Mouse (Mus musculus) liver, postnatal 0 days (tissue): ENCODE measurements around the gene Cutal.

Source experiments
- CTCF ChIP-seq: sonication (generic); IDR thresholded peaks from 2 replicates; pipeline ENCODE4 v1.5.1; 2016; ENCODE audit warnings: antibody characterized with exemption, low read depth
- EP300 ChIP-seq: IDR thresholded peaks from 2 replicates; pipeline ENCODE4 v1.6.1; 2016; ENCODE audit warnings: antibody characterized with exemption, low read depth, mild to moderate bottlenecking

DNA sequence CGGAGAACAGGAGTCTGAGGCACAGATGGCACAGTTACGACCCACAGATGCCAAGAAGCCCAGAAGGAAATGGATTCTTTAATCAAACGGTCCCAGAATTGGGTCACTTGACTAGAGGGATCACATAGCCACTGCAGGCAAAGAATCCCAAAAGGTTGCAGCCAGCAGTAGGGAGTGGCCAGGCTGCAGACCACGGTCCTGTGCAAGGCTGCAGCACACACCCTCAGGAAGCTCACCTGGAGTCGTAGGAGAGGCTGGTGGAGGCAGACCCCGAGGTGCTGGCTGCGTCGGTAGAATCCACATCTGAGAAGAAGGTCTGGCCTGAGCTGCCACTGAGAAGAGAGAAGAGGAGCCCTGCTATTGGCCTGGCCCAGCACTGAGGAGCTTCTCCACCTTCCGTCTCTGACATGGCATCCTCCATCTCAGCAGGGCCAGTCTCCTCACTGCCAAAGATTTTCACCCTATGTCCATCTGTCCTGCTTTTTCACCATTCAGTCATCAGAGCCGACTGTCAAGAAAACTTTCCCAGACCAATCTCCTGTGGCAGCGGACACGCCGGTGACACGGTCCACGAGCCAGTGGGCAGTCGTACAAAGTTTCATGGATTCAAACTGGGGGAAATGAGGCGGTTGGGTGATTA lies 22.7 kb downstream of the Cutal start:
- TF ChIP-seq EP300 (no peak), CTCF (no peak)
